Mouse (Mus musculus) macrophage (primary cell): ENCODE data around the gene Nt5c2. TPM values are rescaled to one million over a fixed set of nuclear protein-coding genes. Genes with fewer than 3 reads are reported as not detected.

Experiments
- H3K27ac ChIP-seq: fragments of 350-480 bp; formaldehyde crosslinking; 2 replicates; pipeline ENCODE4 v1.9.0; 2021
- H3K36me3 ChIP-seq: fragments of 350-480 bp; formaldehyde crosslinking; 2 replicates; pipeline ENCODE4 v1.9.0; 2021; ENCODE audit errors: inconsistent target
- H3K4me3 ChIP-seq: fragments of 350-480 bp; formaldehyde crosslinking; 2 replicates; pipeline ENCODE4 v1.9.0; 2021; ENCODE audit errors: inconsistent target
- H3K79me2 ChIP-seq: fragments of 350-480 bp; formaldehyde crosslinking; 2 replicates; pipeline ENCODE4 v1.9.0; 2021; ENCODE audit errors: inconsistent target
- WGBS: methylation state at CpG from one replicate; pipeline ENCODE4 v1.1.7; 2026; ENCODE audit warnings: inconsistent platforms; ENCODE audit not compliant: missing documents; 5-methylcytosine and 5-hydroxymethylcytosine counted together
- polyA plus RNA-seq: library from polyadenylated mRNA; stranded (reverse); fragments of 250-400 nt; gene quantifications from 3 replicates; pipeline ENCODE4 v1.2.4, GENCODE M21; 2018; ENCODE audit warnings: inconsistent platforms

Nt5c2 gene
- polyA plus RNA-seq, 1 experiment from 2014 or later: 47.8 TPM

DNA sequence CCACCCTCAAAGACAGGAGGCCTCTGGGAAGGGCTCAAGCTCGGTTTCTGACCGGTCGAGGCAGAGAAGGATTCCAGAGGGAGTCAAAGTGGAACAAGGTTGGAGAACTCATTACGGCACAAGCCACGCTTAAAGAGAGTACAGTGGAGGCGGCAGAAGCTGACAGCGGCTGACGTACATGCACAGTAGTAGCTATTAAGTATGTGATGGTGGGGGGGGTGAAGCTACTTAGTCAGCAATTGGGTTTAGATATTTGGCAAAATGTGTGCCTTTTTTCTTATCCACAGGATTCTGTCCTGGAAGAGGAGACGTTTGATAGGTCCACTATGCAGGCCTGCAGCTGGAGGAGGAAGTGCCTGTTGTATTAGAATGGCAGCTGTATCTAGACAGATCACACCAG, 43.2 kb downstream of the Nt5c2 start:
- no peak overlapping the region for H3K4me3 ChIP-seq
- no peaks in the 10 kb centered on the region for H3K79me2 ChIP-seq
- H3K27ac ChIP-seq: no peak overlapping the region
- 90% methylated on average over 9 of the region's 9 CpGs for WGBS
- no peaks in the 10 kb centered on the region for H3K36me3 ChIP-seq

DNA sequence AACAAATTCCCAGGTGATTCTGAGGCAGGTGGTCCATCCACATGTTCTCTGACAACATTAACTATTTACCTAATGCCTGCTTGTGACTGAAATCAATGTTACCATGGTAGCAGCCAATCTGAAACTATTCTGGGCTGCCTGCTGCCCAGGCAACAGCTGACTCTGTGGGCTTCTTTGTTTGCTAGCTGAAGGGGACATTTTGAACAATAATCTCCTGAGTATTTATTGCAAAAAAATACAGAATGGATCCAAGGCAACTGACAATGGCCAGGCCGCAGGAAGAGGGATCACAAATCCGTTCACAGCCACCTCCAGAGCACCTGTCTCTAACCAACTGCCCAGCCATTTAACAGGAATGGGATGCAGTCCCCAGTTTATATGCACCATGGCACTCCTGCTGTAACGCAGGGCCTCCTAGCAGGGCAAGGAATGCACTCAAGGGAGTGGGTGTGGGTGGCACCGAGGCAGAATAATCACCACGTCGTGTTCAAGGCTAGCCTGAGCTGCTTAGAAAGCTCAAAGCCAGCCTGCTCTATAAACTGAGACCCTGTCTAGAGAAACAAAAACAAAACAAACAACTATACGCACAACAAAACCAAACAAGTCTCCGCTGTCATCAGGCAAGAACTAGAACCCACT, 43.8 kb downstream of the Nt5c2 start:
- no peaks in the 10 kb centered on the region for H3K36me3 ChIP-seq
- WGBS: 95% methylated on average over 8 of the region's 8 CpGs
- no peaks in the 10 kb centered on the region for H3K79me2 ChIP-seq
- H3K27ac ChIP-seq: no peak overlapping the region
- H3K4me3 ChIP-seq: no peak overlapping the region

DNA sequence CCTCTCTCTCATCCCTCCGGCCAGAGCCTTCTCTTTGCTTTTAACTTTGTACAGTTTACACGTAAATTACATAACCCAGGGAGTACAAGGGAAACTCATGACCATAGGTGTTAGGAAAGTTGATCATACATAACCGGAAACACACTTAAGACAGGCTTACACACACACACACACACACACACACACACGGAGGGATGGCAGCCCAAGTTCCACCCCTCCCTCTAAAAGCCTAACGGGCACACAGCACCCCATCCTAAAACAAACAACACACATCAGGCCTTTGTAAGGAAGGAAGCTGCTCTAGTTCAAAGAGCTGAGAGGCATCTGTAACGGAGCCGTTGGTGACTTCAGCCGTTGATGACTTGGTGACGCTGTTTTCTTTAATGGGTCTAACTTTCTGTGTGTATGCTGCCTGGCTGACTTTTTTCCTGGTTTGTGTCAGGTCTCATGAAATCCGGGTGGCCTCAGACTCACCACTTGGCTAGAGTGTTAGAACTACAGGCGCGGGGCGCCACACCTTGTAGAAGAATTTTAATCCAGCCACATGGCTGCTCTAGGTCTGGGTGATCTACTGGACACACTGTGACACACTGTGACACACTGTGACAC, 44.7 kb downstream of the Nt5c2 start:
- 40% methylated on average over 12 of the region's 13 CpGs for WGBS
- Histone ChIP-seq H3K4me3 (no peak overlapping the region), H3K27ac (peak overlapping the region; percentile 78)

DNA sequence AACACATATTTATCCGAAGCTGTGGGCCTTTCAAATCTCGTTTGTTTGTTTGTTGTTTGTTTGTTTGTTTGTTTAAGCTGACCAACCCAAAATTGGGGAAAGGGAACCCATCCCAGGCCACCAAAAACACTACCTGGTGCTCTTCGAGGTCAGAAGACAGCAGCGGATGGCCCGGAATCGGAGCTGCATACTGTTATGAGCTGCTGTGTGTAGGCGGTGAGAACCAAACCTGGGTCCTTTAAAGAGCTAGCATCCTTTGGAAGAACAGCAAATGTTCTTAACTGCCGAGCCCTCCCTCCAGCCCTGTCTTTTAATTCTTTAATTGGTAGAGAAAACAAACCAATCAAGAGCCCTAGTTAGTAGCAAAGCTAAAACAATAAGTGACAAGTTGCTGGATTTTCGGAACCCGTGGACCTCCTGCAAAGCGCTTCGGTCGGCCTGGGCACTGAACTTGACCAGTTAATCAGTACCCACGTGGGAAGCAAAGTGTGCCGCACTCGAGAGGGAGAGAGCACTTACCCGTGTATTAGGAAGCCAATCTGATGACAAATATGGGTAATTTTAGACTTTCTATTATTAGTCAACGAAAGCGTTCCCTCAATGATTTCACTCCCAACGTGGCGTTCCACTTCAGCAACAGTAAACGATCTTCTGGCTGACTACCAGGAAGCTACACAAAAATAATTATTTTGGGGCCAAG, 45.5 kb downstream of the Nt5c2 start:
- WGBS: 60% methylated on average over 21 of the region's 22 CpGs
- Histone ChIP-seq H3K36me3 (no peaks in the 10 kb centered on the region), H3K27ac (peak overlapping the region; percentile 78), H3K4me3 (no peak overlapping the region), H3K79me2 (no peaks in the 10 kb centered on the region)

More for the DNA sequence above, 44.7 kb downstream of the Nt5c2 start:
- Histone ChIP-seq H3K36me3 (no peaks in the 10 kb centered on the region), H3K79me2 (no peaks in the 10 kb centered on the region)

DNA sequence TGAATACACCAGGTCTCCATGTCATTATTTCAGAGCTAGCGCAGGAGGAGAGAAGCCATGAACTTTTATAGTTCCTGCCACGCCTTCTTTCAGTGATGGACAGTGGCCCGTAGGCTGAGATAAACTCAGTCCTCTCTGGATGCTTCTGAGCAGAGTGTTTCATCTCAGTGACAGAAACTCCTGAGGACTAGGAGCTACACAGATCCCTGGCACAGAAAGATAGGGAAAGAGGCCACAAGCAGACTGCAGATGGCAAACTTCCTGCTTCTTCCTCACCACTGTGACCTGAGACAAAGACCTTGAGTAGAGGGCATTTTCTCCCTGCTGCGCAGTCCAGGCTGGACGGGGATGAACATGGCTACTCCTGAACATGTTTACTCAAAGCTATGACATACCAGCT, 46.1 kb downstream of the Nt5c2 start:
- Histone ChIP-seq H3K79me2 (no peaks in the 10 kb centered on the region), H3K27ac (peak overlapping the region; percentile 78), H3K4me3 (no peak overlapping the region), H3K36me3 (no peaks in the 10 kb centered on the region)
- WGBS: 88% methylated on average over 5 of the region's 5 CpGs

DNA sequence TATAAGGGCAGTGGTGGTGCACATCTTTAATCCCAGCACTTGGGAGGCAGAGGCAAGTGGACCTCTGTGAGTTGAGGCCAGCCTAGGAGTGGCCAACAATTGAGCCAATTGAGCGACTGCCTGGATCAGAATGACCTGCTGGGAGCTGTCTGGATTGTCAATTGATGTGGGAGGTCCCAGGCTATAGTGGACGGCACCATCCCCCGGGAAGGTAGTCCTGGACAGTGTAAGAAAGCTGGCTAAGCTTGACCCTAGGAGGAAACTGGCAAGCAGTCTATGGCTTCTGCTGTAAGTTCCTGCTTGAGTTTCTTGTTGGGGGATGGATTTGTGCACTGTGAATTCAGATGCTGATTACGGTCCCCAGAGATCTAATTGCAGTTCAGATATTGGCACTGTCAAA, 47.1 kb downstream of the Nt5c2 start:
- H3K79me2 ChIP-seq: no peaks in the 10 kb centered on the region
- H3K4me3 ChIP-seq: no peak overlapping the region
- H3K36me3 ChIP-seq: no peaks in the 10 kb centered on the region
- WGBS: 98% methylated on average over 4 of the region's 4 CpGs
- H3K27ac ChIP-seq: no peak overlapping the region

DNA sequence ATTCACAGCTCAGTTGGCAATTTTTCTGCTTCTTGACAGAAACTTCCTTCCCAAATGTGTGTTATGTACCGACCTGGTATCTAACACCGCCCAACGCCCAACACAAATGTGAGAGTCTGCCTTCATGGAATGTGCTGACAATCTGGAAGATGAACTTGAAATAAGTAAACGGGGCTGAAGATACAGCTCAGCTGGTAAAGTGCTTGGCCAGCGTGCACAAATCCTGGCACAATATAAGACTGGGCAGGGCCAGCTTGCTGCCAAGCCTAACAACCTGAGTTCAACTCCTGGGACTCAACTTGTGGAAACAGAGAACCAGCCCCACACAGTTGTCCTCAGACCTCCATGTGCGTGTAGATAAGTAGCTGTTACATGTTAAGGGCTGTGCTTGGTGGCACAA, 48.6 kb downstream of the Nt5c2 start:
- H3K27ac ChIP-seq: no peak overlapping the region
- no peaks in the 10 kb centered on the region for H3K36me3 ChIP-seq
- H3K4me3 ChIP-seq: no peak overlapping the region
- WGBS: 92% methylated on average over 6 of the region's 6 CpGs
- peaks cover 3% of the 10 kb centered on the region for H3K79me2 ChIP-seq

DNA sequence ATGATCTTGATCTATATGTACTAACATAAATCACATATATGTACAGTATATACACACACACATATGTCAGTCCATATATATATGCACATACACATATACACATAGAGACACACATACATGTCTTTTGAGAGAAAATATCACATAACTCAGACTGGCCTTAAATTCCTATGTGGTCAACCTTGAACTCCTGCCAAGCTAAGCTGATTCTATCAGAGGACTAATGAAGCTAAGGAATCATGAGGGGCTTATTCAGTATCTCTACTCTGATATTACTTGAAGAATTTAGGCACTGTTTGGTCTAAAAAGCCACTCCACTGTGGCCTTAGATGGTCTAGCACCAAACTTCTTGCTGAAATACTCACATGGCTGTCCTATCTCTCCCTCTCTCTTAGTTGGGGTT, 49.5 kb downstream of the Nt5c2 start:
- H3K4me3 ChIP-seq: no peak overlapping the region
- peaks cover 11% of the 10 kb centered on the region for H3K79me2 ChIP-seq
- no peak overlapping the region for H3K27ac ChIP-seq
- no peaks in the 10 kb centered on the region for H3K36me3 ChIP-seq

DNA sequence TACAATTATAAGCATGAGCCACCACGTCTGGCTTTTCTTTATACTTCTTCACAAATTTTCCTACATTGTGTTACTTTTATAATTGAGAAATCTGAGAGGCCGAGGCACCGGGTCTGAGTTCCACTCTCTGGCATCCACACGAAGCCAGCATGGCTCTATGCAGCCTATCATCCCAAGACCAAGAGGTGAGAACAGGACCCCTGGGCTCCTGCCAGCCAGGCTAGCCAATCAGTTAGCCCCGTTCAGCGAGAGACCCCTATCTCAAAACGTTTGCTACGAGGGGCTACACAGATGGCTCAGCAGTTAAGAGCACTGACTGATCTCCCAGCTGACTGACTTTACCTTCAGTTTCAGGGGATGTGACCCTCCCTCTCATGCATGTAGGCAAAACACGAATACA, 50.6 kb downstream of the Nt5c2 start:
- WGBS: 97% methylated on average over 8 of the region's 9 CpGs
- H3K27ac ChIP-seq: no peak overlapping the region

DNA sequence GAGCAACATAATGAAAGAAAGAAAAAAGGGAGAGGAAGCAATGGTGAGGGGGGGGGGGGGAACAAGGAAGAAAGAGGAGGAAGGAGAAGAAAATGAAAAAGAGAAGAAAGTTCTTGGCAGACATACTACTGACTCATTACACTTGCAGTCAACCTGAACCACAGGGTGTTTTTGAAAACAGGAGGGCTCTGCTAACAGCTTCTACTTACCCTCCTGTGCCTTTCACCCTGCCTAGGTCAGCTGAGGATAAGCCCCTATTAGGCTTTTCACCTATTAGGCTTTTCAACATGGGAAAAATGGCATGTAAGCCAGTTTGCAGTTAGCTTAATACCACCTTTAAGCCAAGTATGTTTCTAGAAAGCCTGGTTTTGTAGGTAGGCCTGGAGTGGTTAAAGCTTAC, 51.5 kb downstream of the Nt5c2 start:
- H3K79me2 ChIP-seq: peaks cover 32% of the 10 kb centered on the region
- no peak overlapping the region for H3K4me3 ChIP-seq
- H3K27ac ChIP-seq: no peak overlapping the region
- H3K36me3 ChIP-seq: no peaks in the 10 kb centered on the region

More for the DNA sequence above, 50.6 kb downstream of the Nt5c2 start:
- Histone ChIP-seq H3K4me3 (no peak overlapping the region), H3K36me3 (no peaks in the 10 kb centered on the region), H3K79me2 (peaks cover 23% of the 10 kb centered on the region)

DNA sequence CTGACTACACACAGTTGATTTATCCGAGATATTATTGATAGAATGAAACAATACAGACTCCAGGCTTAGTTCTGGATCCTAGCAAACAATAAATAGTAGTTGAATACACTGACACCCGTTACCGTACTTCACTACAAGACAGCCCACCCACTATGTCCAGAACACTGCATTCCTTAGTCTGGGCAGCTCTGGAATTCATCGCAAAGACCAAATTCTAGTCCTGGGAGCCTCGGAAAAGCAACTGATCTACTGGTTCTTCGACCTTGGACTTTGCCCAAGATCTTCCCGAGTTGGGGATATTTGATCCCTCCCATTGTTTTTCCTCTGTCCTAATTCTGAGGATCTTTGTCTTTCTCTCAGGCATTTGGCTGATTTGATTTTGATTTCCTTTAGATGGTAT, 52.1 kb downstream of the Nt5c2 start:
- Histone ChIP-seq H3K79me2 (peaks cover 38% of the 10 kb centered on the region), H3K36me3 (no peaks in the 10 kb centered on the region), H3K27ac (peak overlapping the region; percentile 44; the same call in 1 of the 2 replicates), H3K4me3 (peak overlapping the region; percentile 40)
- WGBS: 41% methylated on average over 7 of the region's 7 CpGs

DNA sequence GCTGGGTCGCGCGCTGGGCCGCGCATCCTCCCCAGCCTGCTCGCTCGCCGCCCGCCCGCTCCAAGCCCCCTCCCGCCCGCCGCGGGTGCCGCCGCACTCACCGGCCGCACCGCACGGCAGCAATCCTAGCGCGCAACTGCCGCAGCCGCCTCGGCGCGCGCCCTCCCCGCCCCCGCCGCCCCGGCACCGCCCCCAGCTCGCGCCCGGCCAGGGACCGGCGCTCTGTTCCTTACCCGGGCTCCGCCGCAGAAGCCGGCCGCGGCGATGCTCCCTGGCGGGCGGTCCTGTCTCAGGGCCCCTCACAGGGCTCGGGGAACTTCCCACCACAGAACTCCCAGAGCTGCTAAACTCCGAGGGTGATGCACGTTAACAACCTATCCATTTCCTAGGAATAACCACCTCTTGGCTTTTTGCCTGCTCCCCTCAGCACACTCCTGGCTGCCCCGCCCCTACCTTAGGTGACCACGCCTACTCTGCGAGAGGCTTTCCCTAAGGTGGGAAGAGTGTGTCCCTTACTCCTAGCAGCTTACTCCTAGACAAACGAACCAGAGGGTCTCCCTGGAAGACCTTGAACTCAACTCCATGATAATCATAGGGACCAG, 52.7 kb downstream of the Nt5c2 start:
- peak overlapping the region; percentile 40 for H3K4me3 ChIP-seq
- peaks cover 44% of the 10 kb centered on the region for H3K79me2 ChIP-seq
- WGBS: under 1% methylated on average over 50 of the region's 54 CpGs
- H3K27ac ChIP-seq: peak overlapping the region; percentile 44
- H3K36me3 ChIP-seq: no peaks in the 10 kb centered on the region

DNA sequence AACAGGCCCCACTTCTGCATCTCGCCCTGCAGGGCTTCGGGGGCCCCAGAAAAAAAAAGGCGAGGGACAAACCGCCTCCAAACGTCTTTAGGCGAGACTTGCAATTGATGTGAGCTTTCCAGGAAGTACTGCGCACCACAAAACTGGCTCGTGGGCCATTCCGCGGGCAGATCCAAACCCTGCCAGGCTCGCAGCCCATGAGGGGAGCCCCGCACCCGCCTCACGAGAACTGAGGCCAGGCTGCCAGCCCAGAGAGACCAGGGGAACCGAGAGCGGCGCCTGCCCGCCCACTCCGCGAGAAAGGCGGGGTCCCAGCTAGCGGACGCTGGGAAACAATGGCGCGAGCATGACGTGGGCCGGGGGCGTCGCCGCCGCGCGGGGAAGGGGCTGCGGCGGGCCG, 53.3 kb downstream of the Nt5c2 start:
- H3K4me3 ChIP-seq: peak overlapping the region; percentile 64
- no peaks in the 10 kb centered on the region for H3K36me3 ChIP-seq
- peak overlapping the region; percentile 81 for H3K27ac ChIP-seq
- WGBS: under 1% methylated on average over 22 of the region's 36 CpGs
- peaks cover 50% of the 10 kb centered on the region for H3K79me2 ChIP-seq

DNA sequence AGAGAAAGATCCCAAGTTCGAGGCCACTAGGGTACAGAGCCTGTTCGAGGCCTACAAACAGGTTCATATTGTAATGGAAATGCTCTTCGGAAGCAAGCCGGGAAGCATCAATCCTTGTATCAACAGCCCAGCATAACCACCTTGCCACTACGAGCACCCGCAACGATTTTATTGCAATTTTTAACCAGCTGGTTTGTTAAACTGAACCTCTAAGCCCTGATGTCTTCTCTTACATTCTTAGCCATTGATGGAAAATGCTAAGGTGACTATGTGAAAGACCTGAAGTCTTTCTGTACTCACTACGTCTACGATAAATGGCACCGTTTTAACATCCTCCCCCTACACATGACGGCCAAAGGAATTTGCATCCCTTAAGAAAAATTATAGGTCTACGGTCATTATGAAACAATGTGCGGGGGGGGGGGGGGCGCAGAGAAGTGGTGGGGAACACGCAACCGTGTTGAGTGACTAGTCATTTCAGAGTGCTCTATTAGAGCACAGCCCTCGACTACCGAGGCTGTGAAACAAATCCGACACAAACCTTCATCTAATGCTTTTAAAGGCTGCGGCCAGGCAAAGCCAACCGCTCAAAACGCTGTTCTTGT, 53.8 kb downstream of the Nt5c2 start:
- H3K36me3 ChIP-seq: no peaks in the 10 kb centered on the region
- H3K79me2 ChIP-seq: peaks cover 55% of the 10 kb centered on the region
- 8% methylated on average over 20 of the region's 22 CpGs for WGBS
- H3K4me3 ChIP-seq: peak overlapping the region; percentile 64
- H3K27ac ChIP-seq: peak overlapping the region; percentile 81
